In genomic region chr19:10692361-10692760, GRCm38 (mm10) we compare ENCODE assay signal across 18 mouse cellular contexts. TPM values are rescaled to one million over a fixed set of nuclear protein-coding genes. Genes with fewer than 3 reads are reported as not detected.
A peak's percentile ranks its signal among the peaks of the same experiment; 100 is the strongest.
DNase-seq lines count a peak whose midpoint lies in the region; ATAC-seq lines count a peak whose summit lies in the region.
"Had no signal": no experiment of that assay in that cellular context is flagged by ENCODE, and none has a peak within 500 bp of the region (broad histone marks: within the 10 kb centered on the region; RNA-seq: fewer than 3 reads in every experiment).

No protein-coding gene starts in this region.

- no peak for ATAC-seq in intestine, embryonic 16.5 days
- ATAC-seq in stomach, embryonic 15.5 days (ENCODE audit: insufficient read depth, low FRiP score, low read depth): no peak
- ATAC-seq in megakaryocyte-erythroid progenitor cell, adult 5-6 weeks (replicated peaks; ENCODE audit: low FRiP score, low TSS enrichment, poor library complexity, severe bottlenecking): no peak
- ATAC-seq: hindbrain, postnatal 0 days had no signal

- peaks cover 54% of the 10 kb centered on the region for H3K4me1 ChIP-seq in intestine, embryonic 16.5 days (ENCODE audit: control insufficient read depth, insufficient read depth, low read length)
- H3K4me1 ChIP-seq in stomach, embryonic 15.5 days: peaks cover 57% of the 10 kb centered on the region

- intact Hi-C loops in left cerebral cortex, postnatal 4 days (cut with DNase I): no loop called here

- H3K9ac ChIP-seq in intestine, embryonic 16.5 days (ENCODE audit: low read depth, low read length): no peak overlapping the region
- H3K9ac ChIP-seq in stomach, embryonic 15.5 days: no peak overlapping the region
- H3K9ac ChIP-seq: limb, embryonic 12.5 days had no signal

- H3K4me2 ChIP-seq in intestine, embryonic 16.5 days (ENCODE audit: low read depth, low read length): no peak overlapping the region
- H3K4me2 ChIP-seq in stomach, embryonic 15.5 days: no peak overlapping the region
- H3K4me2 ChIP-seq: limb, embryonic 12.5 days had no signal

- H3K4me3 ChIP-seq in intestine, embryonic 16.5 days (ENCODE audit: low read length): no peak overlapping the region
- H3K4me3 ChIP-seq in stomach, embryonic 15.5 days (replicated peaks): no peak overlapping the region
- H3K4me3 ChIP-seq: limb, embryonic 12.5 days had no signal

- WGBS in intestine, embryonic 16.5 days: 69% methylated on average over 4 of the region's 4 CpGs
- WGBS in stomach, embryonic 15.5 days: 79% methylated on average over 4 of the region's 4 CpGs

- H3K27me3 ChIP-seq in intestine, embryonic 16.5 days (replicated peaks; ENCODE audit: control insufficient read depth, insufficient read depth, low read length): no peaks in the 10 kb centered on the region
- H3K27me3 ChIP-seq in stomach, embryonic 15.5 days (replicated peaks): no peaks in the 10 kb centered on the region
- H3K27me3 ChIP-seq: limb, embryonic 12.5 days had no signal

- peak overlapping the region; percentile 80 for H3K27ac ChIP-seq in intestine, embryonic 16.5 days (ENCODE audit: low read length)
- peak overlapping the region; percentile 96; the same call in 1 of the 2 replicates for H3K27ac ChIP-seq in stomach, embryonic 15.5 days
- H3K27ac ChIP-seq: hindbrain, postnatal 0 days; limb, embryonic 12.5 days had no signal

- H3K9me3 ChIP-seq in intestine, embryonic 16.5 days (ENCODE audit: control insufficient read depth, low read length): no peaks in the 10 kb centered on the region
- H3K9me3 ChIP-seq in stomach, embryonic 15.5 days: no peaks in the 10 kb centered on the region
- H3K9me3 ChIP-seq: limb, embryonic 12.5 days had no signal

- peak; percentile 12 for DNase-seq in cerebellum, adult 11-12 months
- no peak for DNase-seq in cerebellum, adult 18-20 months
- peak; percentile 57 to 80 for DNase-seq in kidney, postnatal 36 days
- no peak for DNase-seq in kidney, postnatal 14 days
- DNase-seq in left cerebral cortex, postnatal 4 days: no peak
- DNase-seq: B cell, adult 2 months; heart, postnatal 14 days; thymus, postnatal 25 days had no signal

- H3K36me3 ChIP-seq in intestine, embryonic 16.5 days (ENCODE audit: control insufficient read depth, insufficient read depth, low read length): no peaks in the 10 kb centered on the region
- H3K36me3 ChIP-seq in stomach, embryonic 15.5 days: no peaks in the 10 kb centered on the region
- H3K36me3 ChIP-seq: limb, embryonic 12.5 days had no signal

RNA-seq across cellular contexts. Expression of gene Vps37c, which starts 3.8 kb away (rescaled TPM):
- 36.2 and 37.6 TPM in 2 replicates for polyA plus RNA-seq in intestine, embryonic 16.5 days (2015; fragmentation: Nextera tagmentation; extraction: Ambion mirVana)
- 34.0 and 40.2 TPM in 2 replicates for polyA plus RNA-seq in stomach, embryonic 15.5 days (2015; fragmentation: Nextera tagmentation; extraction: Ambion mirVana)
- 18.3 and 20.2 TPM in 2 replicates for total RNA-seq in megakaryocyte-erythroid progenitor cell, adult 5-6 weeks (2014; fragmentation: Nextera tagmentation)
- 6.9 and 7.8 TPM in 2 replicates for total RNA-seq in megakaryocyte-erythroid progenitor cell, adult 5-6 weeks (2017)
- total RNA-seq in left cerebral cortex, postnatal 4 days (2021): 10 to 100 TPM; 24.1 to 24.9 TPM

RNA-seq across cellular contexts. Expression of gene Pga5, which starts 14.5 kb away (rescaled TPM):
- polyA plus RNA-seq in intestine, embryonic 16.5 days (2015; fragmentation: Nextera tagmentation; extraction: Ambion mirVana): 0.71 and 0.78 TPM in 2 replicates
- 28.0 and 59.2 TPM in 2 replicates for polyA plus RNA-seq in stomach, embryonic 15.5 days (2015; fragmentation: Nextera tagmentation; extraction: Ambion mirVana)
- total RNA-seq in megakaryocyte-erythroid progenitor cell, adult 5-6 weeks (2014; fragmentation: Nextera tagmentation): not detected in 2 replicates
- total RNA-seq in megakaryocyte-erythroid progenitor cell, adult 5-6 weeks (2017): not detected in 2 replicates
- not detected for total RNA-seq in left cerebral cortex, postnatal 4 days (2021)
- total RNA-seq: granulocyte monocyte progenitor cell, adult 5-6 weeks; heart, postnatal 14 days; hindbrain, postnatal 0 days; layer of hippocampus, postnatal 14 days; midbrain, postnatal 0 days had no signal
- polyA plus RNA-seq: cortical plate, adult 2 months; hindbrain, postnatal 0 days; limb, embryonic 12.5 days; midbrain, postnatal 0 days; neural tube, embryonic 14.5 days had no signal

RNA-seq across cellular contexts. Expression of gene Cd5, which starts 46.4 kb away (rescaled TPM):
- 0.17 TPM in 1 of 2 replicates, not detected in the other for polyA plus RNA-seq in intestine, embryonic 16.5 days (2015; fragmentation: Nextera tagmentation; extraction: Ambion mirVana)
- polyA plus RNA-seq in stomach, embryonic 15.5 days (2015; fragmentation: Nextera tagmentation; extraction: Ambion mirVana): 0.85 and 1.9 TPM in 2 replicates
- 3.2 and 3.7 TPM in 2 replicates for total RNA-seq in megakaryocyte-erythroid progenitor cell, adult 5-6 weeks (2014; fragmentation: Nextera tagmentation)
- not detected in 2 replicates for total RNA-seq in megakaryocyte-erythroid progenitor cell, adult 5-6 weeks (2017)
- total RNA-seq in left cerebral cortex, postnatal 4 days (2021): not detected
- total RNA-seq: granulocyte monocyte progenitor cell, adult 5-6 weeks had no signal

RNA-seq across cellular contexts. Expression of gene Vwce, which starts 58.3 kb away (rescaled TPM):
- polyA plus RNA-seq in intestine, embryonic 16.5 days (2015; fragmentation: Nextera tagmentation; extraction: Ambion mirVana): 4.8 and 5.5 TPM in 2 replicates
- 2.3 and 3.2 TPM in 2 replicates for polyA plus RNA-seq in stomach, embryonic 15.5 days (2015; fragmentation: Nextera tagmentation; extraction: Ambion mirVana)
- total RNA-seq in megakaryocyte-erythroid progenitor cell, adult 5-6 weeks (2014; fragmentation: Nextera tagmentation): 0.90 and 0.99 TPM in 2 replicates
- not detected in 2 replicates for total RNA-seq in megakaryocyte-erythroid progenitor cell, adult 5-6 weeks (2017)
- 1 to 10 TPM; 1.3 to 1.8 TPM for total RNA-seq in left cerebral cortex, postnatal 4 days (2021)

Comparison
In these comparisons a context has a peak if more than half of its experiments do, and no peak if none do; other contexts are left out.
1. DNase-seq: peak in cerebellum, adult 11-12 months (single experiment) and kidney, postnatal 36 days (2 of 2); none in cerebellum, adult 18-20 months (0 of 2), kidney, postnatal 14 days (single experiment) and left cerebral cortex, postnatal 4 days (single experiment).